Mouse (Mus musculus) heart, adult 10 weeks (tissue): ENCODE data around the gene Cenpq. TPM values are rescaled to one million over a fixed set of nuclear protein-coding genes. Genes with fewer than 3 reads are reported as not detected.

Experiments used
- polyA plus RNA-seq: library from polyadenylated mRNA; stranded (reverse); fragments of 350-450 nt; fragmentation: Illumina TruSeq; extraction: RNeasy Lipid Tissue Mini Kit (QIAGEN cat#74804); gene quantifications from one replicate; pipeline ENCODE4 v1.2.3, GENCODE M21; 2014; ENCODE audit warnings: low read depth, low replicate concordance

Cenpq gene
- 8.7 TPM for polyA plus RNA-seq

DNA sequence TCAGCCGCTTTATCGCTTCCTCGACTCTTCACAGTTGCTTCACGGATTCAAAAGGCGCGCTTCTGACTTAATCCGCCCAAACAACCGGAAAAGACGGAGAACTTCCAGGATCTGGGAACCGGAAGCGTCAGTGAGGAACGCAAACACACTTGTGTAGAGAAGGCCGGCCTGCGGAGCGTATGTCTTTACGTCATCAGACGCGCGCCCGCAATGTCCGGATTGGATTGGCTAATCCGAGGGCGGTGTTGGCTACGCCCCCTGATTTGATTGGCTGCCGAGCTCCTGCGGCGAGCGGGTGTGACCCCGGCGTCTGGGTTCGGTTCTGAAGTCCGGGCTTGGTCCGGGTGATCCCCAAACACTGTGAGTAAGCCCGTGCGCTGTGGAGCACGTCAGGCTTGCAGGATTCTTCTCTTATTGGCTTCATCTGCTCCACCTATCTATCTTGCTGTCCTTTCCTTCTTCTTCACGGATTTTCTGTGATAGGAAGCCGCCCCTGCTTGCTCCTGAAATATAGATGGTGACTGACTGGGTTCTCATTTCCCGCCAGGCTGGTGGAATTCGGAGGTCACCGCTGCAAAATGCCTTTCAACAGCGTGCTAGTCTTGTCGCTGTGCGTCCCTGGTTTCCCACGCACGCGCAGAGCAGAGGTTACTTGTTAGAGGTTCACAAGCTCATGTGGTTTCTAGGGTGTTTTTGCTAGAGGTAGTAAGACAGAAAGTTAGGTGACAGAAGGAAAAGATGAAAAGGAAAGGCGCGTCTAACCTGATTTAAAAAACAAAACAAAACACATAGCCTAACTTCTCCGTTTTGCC, at the start of gene Cenpq, which contains the start of gene Mut:
Cenpq (minus strand) TSS at position 628 of the 812 bp plus-strand sequence.
Mut (plus strand) TSS at position 266 of the 812 bp plus-strand sequence.

GRCm38 (mm10) chr17:40914250-40914649, 20.6 kb downstream of the Cenpq start, which contains the start of gene Glyatl3:
Glyatl3 (minus strand) TSS chr17:40914350.

DNA sequence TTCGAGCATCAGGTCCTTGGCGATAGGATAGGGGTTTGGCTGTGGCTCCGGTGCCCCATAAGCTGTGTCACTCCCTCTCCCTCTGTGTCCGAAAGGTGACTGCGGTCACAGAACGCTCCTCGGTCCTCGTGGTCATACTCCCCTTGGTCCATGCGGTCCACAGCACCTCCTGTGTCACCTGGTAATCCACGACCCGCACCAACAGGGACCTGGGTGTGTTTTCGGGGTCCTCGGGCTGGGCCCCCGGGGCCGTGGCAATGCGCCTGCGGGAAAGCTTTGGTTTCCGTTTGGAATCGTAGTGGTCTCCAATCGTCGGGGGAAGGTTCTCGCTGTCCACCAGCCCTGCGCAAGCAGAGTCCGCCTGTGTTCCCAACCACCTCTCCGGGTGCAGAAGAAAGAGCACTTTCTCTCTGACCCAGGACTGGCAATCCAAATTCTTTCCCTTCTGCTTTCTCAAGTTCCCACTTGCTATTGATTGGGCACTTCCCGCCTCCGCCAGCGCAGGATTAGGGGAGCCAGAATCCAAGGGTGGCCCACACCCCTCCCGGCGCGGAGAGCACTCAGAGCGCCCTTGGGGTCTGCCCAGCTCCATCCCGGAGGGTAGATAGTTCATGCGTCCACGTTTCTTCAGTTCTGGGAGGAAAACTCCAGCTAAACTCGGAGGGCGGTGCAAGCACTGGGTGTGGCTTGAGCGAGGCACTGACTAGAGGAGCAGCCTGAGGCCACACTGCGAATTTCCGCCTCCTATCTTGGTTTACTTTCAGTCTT, 54.7 kb downstream of the Cenpq start, which contains the start of gene 9130008F23Rik:
9130008F23Rik (minus strand) TSS at position 636 of the 768 bp plus-strand sequence.

Other genes starting within 250 kb of the Cenpq start
- gene Esp1, start 207.9 kb downstream of the Cenpq start, polyA plus RNA-seq, result not detected
- gene Crisp2, start 128.0 kb downstream of the Cenpq start, polyA plus RNA-seq, result not detected
- gene Rhag, start 123.9 kb downstream of the Cenpq start, polyA plus RNA-seq, result not detected
- gene 9130008F23Rik, start 54.5 kb downstream of the Cenpq start, polyA plus RNA-seq, result 0.89 TPM
- gene Glyatl3, start 20.7 kb downstream of the Cenpq start, polyA plus RNA-seq, result not detected
- gene Mut, start 362 bp downstream of the Cenpq start, polyA plus RNA-seq, result 94.2 TPM